Mouse (Mus musculus) layer of hippocampus, adult 2 months (tissue): ENCODE results near the gene Gpr142. TPM values are rescaled to one million over a fixed set of nuclear protein-coding genes. Genes with fewer than 3 reads are reported as not detected.

Experiments
- DNase-seq, 2 experiments: peaks; one replicate each; pipeline ENCODE4 v3.0.0; 2022; ENCODE audit warnings: low spot score in 2 of 2
- H3K27ac ChIP-seq: fragments of 200-600 bp; 2 replicates; pipeline ENCODE4 v1.8.1; 2022
- H3K4me3 ChIP-seq: fragments of 200-600 bp; 2 replicates; pipeline ENCODE4 v1.8.1; 2022; ENCODE audit warnings: mild to moderate bottlenecking
- CTCF ChIP-seq: fragments of 200-600 bp; conservative IDR thresholded peaks from 2 replicates; pipeline ENCODE4 v1.8.1; 2022; ENCODE audit warnings: antibody characterized with exemption, mild to moderate bottlenecking, moderate library complexity
- total RNA-seq, 2 experiments: library from RNA; stranded (reverse); gene quantifications; 2 replicates each; pipeline ENCODE4 v1.2.3; 2021

Gene Gpr142
- total RNA-seq, 2 experiments from 2014 or later, result not detected

GRCm38 (mm10) chr11:114829499-114830432 lies 31.0 kb downstream of the Gpr142 start:
- DNase-seq, result no peak
- no peak for TF ChIP-seq CTCF
- H3K27ac ChIP-seq, result peak overlapping the region; percentile 43; the same call in 1 of the 2 replicates
- peak overlapping the region; percentile 36 for H3K4me3 ChIP-seq

DNA sequence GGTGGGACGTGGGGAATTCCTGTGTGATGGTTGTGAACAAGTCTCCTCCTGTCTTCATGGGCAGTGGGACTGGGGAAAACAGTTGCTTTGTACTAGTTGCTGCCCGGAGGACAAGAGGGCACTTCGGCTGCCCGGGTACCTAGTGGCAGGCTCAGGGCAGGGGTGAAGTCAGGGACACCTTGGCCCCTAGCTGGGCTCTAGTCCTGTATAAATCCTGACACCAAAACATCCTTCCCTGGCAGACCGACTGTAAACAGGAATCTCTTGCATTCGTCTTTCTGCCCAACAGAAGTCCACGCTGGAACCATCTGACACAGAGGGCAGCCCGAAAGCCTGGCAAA lies 31.7 kb downstream of the Gpr142 start:
- no peak for TF ChIP-seq CTCF
- H3K27ac ChIP-seq, result peak overlapping the region; percentile 43; the same call in 1 of the 2 replicates
- no peak for DNase-seq
- no peak overlapping the region; the same call in 1 of the 2 replicates for H3K4me3 ChIP-seq

DNA sequence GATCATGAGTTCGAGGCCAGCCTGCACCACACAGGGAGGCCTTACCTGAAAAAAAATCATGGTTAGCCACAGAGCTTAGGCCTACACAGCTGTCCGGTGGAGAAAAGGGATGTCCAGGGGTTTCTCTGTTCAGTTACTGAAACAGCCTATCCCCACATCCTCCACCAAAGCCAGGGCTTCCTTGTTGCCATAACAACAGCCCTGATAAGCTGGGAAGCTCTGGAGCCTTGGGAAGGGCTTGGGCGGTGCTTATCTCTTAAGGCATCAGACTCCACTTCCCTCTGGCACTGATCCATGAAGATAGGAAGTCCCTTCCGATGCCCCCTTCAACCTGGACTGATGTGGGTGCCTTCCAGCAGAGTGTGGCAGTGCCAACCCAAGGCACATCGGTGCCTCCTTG lies 34.4 kb downstream of the Gpr142 start:
- no peak for DNase-seq
- no peak for TF ChIP-seq CTCF
- H3K4me3 ChIP-seq, result no peak overlapping the region
- H3K27ac ChIP-seq, result no peak overlapping the region

GRCm38 (mm10) chr11:114843818-114844463 lies 45.2 kb downstream of the Gpr142 start:
- H3K4me3 ChIP-seq, result no peak overlapping the region
- no peak overlapping the region for H3K27ac ChIP-seq
- no peak for DNase-seq
- no peak for TF ChIP-seq CTCF

DNA sequence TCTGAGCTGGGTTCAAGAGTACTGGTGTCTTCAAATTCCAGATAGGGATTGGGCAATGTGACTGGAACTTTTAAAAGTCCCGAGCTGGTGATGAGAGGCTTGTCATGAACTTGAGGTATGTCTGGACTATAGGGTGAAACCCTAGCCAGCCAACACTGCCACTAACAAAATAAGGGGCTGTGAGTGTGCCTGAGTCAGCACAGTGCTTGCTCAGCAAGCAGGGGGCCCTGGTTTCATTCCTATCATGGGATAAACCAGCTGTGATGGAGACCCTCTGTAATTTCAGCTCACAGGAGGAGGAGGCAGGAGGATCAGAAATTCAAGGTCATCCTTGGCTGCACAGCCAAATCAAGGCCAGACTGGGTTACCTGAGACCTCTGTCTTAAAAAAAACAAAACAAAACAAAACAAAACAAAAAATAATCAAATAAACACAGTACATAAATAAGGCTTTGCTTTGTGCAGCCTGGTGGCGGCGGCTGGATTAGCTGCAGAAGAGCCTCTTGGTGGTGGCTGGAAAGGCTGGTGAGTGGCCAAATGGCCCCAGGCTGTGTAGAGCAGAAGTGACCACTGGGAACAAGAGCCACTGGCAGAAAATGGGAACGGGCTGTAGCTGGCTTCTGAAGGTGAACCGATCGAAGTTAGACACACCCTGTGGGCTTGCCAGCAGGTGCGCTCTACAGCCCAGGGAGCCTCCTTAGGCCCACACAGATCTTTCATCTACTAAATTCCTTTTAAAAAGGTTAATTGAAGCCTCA lies 45.9 kb downstream of the Gpr142 start:
- no peak for TF ChIP-seq CTCF
- no peak for DNase-seq
- no peak overlapping the region for H3K27ac ChIP-seq
- H3K4me3 ChIP-seq, result no peak overlapping the region

DNA sequence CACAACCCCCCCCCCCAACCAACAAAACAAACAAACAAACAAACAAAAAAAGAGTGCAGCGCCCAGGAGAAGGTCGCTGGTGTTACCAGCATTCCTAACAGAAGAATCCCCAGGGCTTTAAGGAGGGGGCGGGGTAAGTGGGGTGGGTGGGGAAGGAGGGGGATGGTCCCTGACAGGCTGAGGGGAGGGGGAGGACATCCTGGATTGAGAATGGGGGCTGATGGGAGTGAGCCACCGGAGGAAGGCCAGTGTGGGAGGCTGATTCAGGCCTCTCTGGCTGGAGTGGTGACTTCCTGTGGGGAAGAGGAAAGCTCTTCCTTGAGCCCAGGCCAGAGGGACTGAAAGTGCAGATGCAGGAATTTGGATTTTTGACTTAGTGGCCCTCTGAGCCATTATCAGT lies 47.6 kb downstream of the Gpr142 start:
- Histone ChIP-seq H3K27ac (no peak overlapping the region), H3K4me3 (no peak overlapping the region)
- no peak for TF ChIP-seq CTCF
- no peak for DNase-seq

DNA sequence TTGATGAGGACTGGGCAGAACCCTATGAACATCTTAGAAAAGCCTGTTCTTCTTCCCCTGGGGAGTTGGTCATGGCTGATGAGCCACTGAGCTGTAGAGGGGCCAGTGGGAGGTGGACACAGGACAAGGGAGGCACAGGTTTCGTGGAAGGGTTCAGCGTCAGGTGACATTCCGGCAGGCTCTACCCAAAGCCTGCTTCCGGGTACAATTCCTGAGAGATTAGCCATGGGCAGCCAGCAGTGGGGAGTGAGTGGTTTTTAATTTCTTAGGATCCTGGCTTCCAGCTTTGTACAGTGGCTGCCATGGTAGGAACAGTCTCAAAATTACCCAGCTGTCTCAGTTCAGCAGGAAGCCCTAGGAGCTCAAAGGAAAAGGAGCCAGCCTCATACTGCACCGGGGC lies 48.3 kb downstream of the Gpr142 start:
- no peak for TF ChIP-seq CTCF
- DNase-seq, result no peak
- H3K4me3 ChIP-seq, result no peak overlapping the region
- no peak overlapping the region for H3K27ac ChIP-seq

GRCm38 (mm10) chr11:114849572-114849971 lies 50.8 kb downstream of the Gpr142 start:
- Histone ChIP-seq H3K4me3 (no peak overlapping the region), H3K27ac (no peak overlapping the region)
- TF ChIP-seq CTCF, result no peak
- no peak for DNase-seq

DNA sequence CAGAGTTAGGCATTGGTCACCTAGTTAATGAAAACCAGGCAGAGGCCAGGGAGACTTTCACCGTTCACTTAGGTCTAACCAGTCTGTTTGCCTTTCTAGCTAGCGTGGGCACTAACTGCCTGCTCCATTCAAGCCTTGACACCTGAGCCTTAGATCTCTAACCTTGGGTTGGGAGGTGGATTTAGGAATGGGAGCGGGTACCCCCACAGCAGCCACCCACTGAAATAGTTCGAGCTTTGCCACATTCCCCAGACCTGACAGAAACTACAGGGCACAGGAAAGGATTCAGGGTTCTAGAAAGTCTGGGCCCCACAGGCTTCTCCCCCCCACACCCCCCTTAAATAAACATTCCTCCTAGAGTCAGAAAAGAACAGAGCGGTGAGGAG lies 51.3 kb downstream of the Gpr142 start:
- no peak overlapping the region for H3K4me3 ChIP-seq
- no peak for DNase-seq
- H3K27ac ChIP-seq, result no peak overlapping the region
- TF ChIP-seq CTCF, result no peak

DNA sequence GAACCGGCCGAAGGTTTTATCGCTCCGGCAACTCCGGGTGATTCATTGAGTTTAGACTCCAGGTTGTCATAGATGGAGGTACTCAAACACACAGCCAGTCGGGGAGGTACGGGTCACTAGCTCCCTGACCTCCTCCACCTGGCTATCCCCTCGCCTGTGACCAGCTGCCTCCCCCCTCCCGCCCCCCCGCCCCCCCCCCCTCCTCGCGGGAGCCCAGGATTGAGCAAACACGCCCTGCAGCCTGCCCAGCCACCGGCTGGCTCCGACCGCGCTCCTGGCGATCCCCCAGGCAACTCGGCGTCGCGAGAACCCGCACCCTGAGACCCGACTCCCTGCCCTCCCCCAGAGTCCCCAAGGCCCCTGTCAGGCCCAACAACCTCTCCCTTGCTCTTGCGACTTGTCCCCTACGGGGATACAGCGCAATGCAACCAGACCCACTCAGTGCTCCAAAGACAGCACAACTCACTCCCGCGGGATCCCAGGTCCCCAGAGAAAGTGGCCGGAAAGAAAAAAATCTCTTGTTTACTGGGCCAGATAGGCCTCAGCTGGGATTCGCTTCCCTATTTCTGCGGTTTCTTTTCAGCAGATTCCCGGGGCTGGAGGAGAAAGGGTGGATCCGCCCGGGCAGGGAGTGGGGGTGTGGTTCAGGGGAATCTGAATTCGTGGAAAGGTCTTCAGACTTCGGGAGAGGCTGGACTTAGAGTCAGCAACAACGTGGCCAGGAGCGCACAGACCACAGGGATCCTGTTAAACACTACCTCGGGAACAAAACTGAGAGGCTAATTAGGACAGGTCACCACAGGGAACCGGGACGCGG lies 51.9 kb downstream of the Gpr142 start, which contains the start of gene Gprc5c:
Gene Gprc5c (plus strand): TSS at position 701 of the 817 bp plus-strand sequence.
- Histone ChIP-seq H3K4me3 (peak within 1 kb of the TSS; percentile 71), H3K27ac (peak within 1 kb of the TSS; percentile 51; the same call in 1 of the 2 replicates)
- TF ChIP-seq CTCF, result no peak
- DNase-seq, result no peak

DNA sequence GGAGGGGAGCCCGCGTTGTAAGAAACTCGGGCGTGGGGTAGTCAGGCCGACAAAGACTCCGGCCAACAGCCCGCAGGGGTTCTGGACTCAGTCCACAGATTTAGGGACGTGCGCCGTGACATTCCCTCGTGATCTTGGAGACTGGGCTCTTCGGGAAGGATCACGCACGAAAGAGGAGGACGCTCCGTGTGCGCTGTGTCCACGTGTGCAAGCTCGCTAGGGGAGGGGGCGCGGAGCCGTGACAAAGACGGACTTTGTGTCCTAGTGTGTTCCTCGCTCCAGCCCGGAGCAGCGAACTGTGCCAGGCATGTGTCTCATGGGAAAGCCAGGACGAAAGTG lies 52.5 kb downstream of the Gpr142 start:
- DNase-seq, result no peak
- TF ChIP-seq CTCF, result no peak

DNA sequence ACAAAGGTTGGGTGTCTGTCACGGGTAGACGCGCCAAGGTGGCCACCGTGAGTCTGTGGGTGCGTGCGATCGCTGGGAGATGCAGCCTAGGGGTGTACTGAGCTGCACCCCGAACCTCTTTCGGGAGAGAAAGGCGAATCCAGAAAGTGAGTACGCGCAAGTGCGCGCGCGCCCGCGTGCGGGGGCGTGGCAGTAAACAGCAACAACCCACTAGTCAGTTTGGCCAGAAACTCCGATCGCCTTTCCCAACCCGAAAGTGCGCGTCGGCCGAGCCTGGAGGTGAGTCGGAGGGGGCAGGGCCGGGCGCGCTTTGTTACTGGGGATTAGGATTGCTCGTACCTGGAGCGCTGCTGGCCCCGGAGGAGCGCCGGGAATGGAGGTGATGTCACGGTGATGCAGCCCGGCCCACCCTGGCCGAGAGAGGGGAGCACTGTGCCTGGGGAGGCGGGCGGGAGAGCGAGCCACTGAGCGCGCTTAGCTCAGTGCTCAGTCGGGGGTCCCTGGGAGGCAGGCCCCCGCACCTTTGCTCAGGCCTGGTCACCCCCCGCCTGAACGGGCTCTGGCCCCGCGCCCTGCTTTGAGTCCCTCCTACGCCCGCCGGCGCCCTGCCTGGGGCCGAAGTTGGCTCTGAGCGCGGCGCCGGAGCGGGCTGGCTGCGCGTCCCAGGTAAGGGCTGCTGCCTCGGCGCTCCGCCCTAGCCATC lies 53.0 kb downstream of the Gpr142 start:
- peak overlapping the region; percentile 51; the same call in 1 of the 2 replicates for H3K27ac ChIP-seq

More for the DNA sequence above, 52.5 kb downstream of the Gpr142 start:
- Histone ChIP-seq H3K4me3 (peak overlapping the region; percentile 71), H3K27ac (peak overlapping the region; percentile 51; the same call in 1 of the 2 replicates)

More for the DNA sequence above, 53.0 kb downstream of the Gpr142 start:
- no peak for DNase-seq
- TF ChIP-seq CTCF, result no peak
- peak overlapping the region; percentile 71 for H3K4me3 ChIP-seq
